Mouse (Mus musculus) heart, embryonic 11.5 days (tissue): Measurements from ENCODE around the gene Itpk1. TPM values are rescaled to one million over a fixed set of nuclear protein-coding genes. Genes with fewer than 3 reads are reported as not detected.

ENCODE experiments used
- ATAC-seq: fragments of 200-750 bp; cut with Nextera tagmentation; replicated peaks from 2 replicates; pipeline ENCODE4 v1.8.0; 2017; ENCODE audit warnings: moderate library complexity; ENCODE audit not compliant: insufficient number of reproducible peaks, low FRiP score, low TSS enrichment
- H3K27ac ChIP-seq: fragments of 300-500 bp; sonication (generic); 2 replicates; pipeline ENCODE4 v1.5.1; 2014; ENCODE audit warnings: mild to moderate bottlenecking, low read depth, low read length
- H3K27me3 ChIP-seq: fragments of 300-500 bp; sonication (generic); 2 replicates; pipeline ENCODE4 v1.6.1; 2014; ENCODE audit warnings: mild to moderate bottlenecking, low read length, mixed read lengths; ENCODE audit not compliant: control insufficient read depth, insufficient read depth
- H3K36me3 ChIP-seq: fragments of 300-500 bp; sonication (generic); 2 replicates; pipeline ENCODE4 v1.6.1; 2014; ENCODE audit warnings: mild to moderate bottlenecking, low read length, moderate library complexity, mixed read lengths; ENCODE audit not compliant: control insufficient read depth, insufficient read depth
- H3K4me1 ChIP-seq: fragments of 300-500 bp; sonication (generic); 2 replicates; pipeline ENCODE4 v1.6.1; 2014; ENCODE audit warnings: low read length; ENCODE audit not compliant: control insufficient read depth, insufficient read depth
- H3K4me2 ChIP-seq: fragments of 300-500 bp; sonication (generic); 2 replicates; pipeline ENCODE4 v1.6.1; 2014; ENCODE audit warnings: mild to moderate bottlenecking, moderate library complexity
- H3K4me3 ChIP-seq: fragments of 300-500 bp; sonication (generic); 2 replicates; pipeline ENCODE4 v1.5.1; 2014; ENCODE audit warnings: low read depth, low read length
- H3K9ac ChIP-seq: fragments of 300-500 bp; sonication (generic); 2 replicates; pipeline ENCODE4 v1.6.1; 2014; ENCODE audit warnings: mild to moderate bottlenecking, low read depth, low read length, moderate library complexity
- H3K9me3 ChIP-seq: fragments of 300-500 bp; sonication (generic); replicated peaks from 2 replicates; pipeline ENCODE4 v1.6.1; 2016; ENCODE audit warnings: low read length; ENCODE audit not compliant: control insufficient read depth
- WGBS: fragments of 180-500 bp; shearing (Covaris S2); extraction: QIAGEN DNeasy Blood & Tissue Kit; methylation state at CpG from one replicate; pipeline ENCODE4 v1.1.7; 2014; ENCODE audit not compliant: insufficient replicate concordance; 5-methylcytosine and 5-hydroxymethylcytosine counted together
- polyA plus RNA-seq: library from polyadenylated mRNA; unstranded; fragments of >200 nt; fragmentation: Nextera tagmentation; extraction: Ambion mirVana; gene quantifications from 2 replicates; pipeline ENCODE4 v1.2.1, GENCODE M21; 2014

The Itpk1 gene
- polyA plus RNA-seq, 1 experiment from 2014 or later: 3.5 TPM

DNA sequence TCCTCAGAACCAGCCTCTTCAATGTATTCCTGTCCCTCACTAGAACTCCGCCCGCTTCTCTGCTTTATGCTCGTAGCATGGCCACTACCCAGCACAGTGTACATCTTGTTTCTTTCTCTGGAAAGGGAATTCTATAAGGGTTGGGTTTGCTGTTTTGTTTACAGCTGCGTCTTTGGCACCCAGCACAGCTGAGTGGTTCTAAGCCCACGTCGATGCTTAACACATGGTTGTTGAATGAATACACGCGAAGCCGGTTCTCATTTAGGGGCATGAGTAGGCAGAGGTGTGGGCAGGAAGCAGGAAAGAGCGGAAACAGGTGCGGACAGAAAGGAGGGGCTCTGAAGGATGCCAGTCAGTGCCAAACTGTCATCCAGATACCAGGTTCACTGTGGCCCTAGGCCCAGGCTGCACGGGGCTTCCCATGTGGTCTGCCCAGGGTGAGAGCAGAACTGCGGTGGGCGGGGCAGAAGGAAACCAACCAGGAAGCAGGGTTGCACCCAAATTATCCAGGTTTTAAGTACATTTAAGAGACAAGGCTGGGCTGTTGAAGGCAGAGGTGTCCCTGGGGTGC, 150.9 kb downstream of the Itpk1 start:
- no peak; the same call in 1 of the 2 replicates for ATAC-seq

DNA sequence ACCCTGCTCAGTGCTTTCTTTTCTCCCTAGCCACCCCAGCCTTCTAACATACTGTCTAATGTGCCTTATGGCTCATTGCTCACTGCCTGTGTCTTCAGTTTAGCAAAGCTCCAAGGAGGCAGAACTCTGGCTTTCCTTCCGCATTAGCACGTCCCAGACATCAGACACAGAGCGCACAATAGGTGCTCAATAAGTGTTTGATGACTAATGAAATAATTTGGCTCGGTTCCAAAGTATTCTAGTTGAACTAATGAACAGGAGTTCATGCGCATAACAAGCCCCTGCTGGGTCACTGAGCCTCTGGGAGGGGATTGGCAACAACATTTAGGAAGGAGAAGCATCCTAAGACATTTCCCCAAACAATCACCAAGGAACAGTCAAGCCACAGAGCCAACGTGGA, 152.7 kb downstream of the Itpk1 start:
- H3K4me3 ChIP-seq: no peak overlapping the region
- H3K9ac ChIP-seq: no peak overlapping the region
- H3K27me3 ChIP-seq: peaks cover 41% of the 10 kb centered on the region
- no peaks in the 10 kb centered on the region for H3K9me3 ChIP-seq
- H3K4me1 ChIP-seq: no peaks in the 10 kb centered on the region
- H3K36me3 ChIP-seq: no peaks in the 10 kb centered on the region
- no peak for ATAC-seq
- WGBS: 68% methylated on average over 6 of the region's 6 CpGs
- no peak overlapping the region for H3K4me2 ChIP-seq
- no peak overlapping the region for H3K27ac ChIP-seq

More for the DNA sequence above, 150.9 kb downstream of the Itpk1 start:
- H3K27me3 ChIP-seq: peaks cover 41% of the 10 kb centered on the region
- 69% methylated on average over 14 of the region's 14 CpGs for WGBS
- H3K4me3 ChIP-seq: no peak overlapping the region
- H3K4me2 ChIP-seq: no peak overlapping the region
- no peaks in the 10 kb centered on the region for H3K36me3 ChIP-seq
- no peak overlapping the region for H3K9ac ChIP-seq
- no peak overlapping the region for H3K27ac ChIP-seq
- H3K4me1 ChIP-seq: no peaks in the 10 kb centered on the region
- no peaks in the 10 kb centered on the region for H3K9me3 ChIP-seq

DNA sequence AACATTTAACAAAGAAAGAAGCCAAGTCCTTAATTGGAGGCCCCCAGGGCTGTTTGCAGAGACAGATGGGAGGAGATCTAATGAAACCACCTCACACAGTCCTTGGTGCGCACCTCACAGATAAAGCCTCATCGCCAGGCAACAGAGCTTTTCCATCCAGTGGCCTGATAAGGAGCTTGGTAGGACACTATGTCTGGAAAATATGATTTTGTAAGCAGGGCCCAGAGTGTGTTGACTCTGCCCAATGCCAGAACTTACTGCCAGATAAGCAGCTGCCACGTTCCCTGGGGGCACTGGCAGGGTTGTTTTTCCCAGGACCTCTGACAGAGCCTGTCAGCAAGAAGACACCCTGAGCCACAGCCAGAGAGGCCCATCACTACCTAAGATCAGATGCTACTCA, 153.5 kb downstream of the Itpk1 start:
- Histone ChIP-seq H3K27me3 (peaks cover 41% of the 10 kb centered on the region), H3K36me3 (no peaks in the 10 kb centered on the region), H3K4me2 (no peak overlapping the region), H3K9me3 (no peaks in the 10 kb centered on the region), H3K27ac (no peak overlapping the region), H3K4me3 (no peak overlapping the region), H3K9ac (no peak overlapping the region), H3K4me1 (no peaks in the 10 kb centered on the region)
- 66% methylated on average over 3 of the region's 3 CpGs for WGBS
- ATAC-seq: no peak

DNA sequence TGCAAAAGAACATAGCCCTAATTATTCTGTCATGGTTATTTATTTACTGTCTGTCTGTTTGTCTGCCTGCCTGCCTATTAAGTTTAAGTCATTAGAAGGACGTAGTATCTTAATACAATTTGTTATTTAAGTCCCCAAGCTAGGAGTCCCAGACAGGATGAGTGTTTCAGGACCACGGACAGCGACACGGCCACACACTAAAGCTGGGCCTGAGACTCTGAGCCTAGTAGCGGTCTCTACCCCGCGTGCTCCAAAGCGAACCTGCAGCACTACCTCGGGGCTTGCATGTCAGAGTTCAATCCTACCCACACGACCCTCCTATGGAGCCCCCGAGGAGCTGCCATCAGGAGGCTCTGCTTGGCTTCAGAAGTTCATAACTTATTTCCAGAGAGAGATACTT, 154.2 kb downstream of the Itpk1 start:
- H3K4me1 ChIP-seq: no peaks in the 10 kb centered on the region
- no peak overlapping the region for H3K4me2 ChIP-seq
- no peaks in the 10 kb centered on the region for H3K36me3 ChIP-seq
- no peak overlapping the region for H3K4me3 ChIP-seq
- 3% methylated on average over 11 of the region's 11 CpGs for WGBS
- no peak for ATAC-seq
- no peak overlapping the region for H3K27ac ChIP-seq
- no peaks in the 10 kb centered on the region for H3K9me3 ChIP-seq
- peaks cover 36% of the 10 kb centered on the region for H3K27me3 ChIP-seq
- no peak overlapping the region for H3K9ac ChIP-seq

DNA sequence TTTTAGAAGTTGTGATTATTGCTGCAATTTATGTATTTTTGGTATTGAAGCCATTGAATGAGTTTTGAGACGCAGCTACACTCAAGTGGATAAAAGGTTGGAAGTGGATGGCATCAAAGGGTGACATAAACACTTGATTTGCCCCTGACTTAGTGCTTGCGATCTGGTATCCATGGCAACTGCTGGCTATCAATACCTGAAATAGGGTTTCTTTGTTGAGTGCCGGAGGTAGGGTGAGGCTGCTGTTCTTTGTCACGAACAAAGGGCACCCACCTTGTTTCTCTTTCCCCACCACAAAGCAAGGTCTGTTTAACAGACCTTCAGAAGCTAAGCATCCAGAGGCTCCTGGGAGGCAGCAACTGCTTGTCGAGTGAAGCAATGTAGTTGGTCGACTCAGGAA, 159.6 kb downstream of the Itpk1 start:
- no peaks in the 10 kb centered on the region for H3K36me3 ChIP-seq
- WGBS: 64% methylated on average over 6 of the region's 6 CpGs
- no peaks in the 10 kb centered on the region; the same call in 1 of the 2 replicates for H3K27me3 ChIP-seq
- no peaks in the 10 kb centered on the region for H3K4me1 ChIP-seq
- ATAC-seq: no peak
- no peak overlapping the region for H3K27ac ChIP-seq
- no peak overlapping the region for H3K4me2 ChIP-seq
- H3K4me3 ChIP-seq: no peak overlapping the region
- H3K9me3 ChIP-seq: no peaks in the 10 kb centered on the region
- no peak overlapping the region for H3K9ac ChIP-seq

DNA sequence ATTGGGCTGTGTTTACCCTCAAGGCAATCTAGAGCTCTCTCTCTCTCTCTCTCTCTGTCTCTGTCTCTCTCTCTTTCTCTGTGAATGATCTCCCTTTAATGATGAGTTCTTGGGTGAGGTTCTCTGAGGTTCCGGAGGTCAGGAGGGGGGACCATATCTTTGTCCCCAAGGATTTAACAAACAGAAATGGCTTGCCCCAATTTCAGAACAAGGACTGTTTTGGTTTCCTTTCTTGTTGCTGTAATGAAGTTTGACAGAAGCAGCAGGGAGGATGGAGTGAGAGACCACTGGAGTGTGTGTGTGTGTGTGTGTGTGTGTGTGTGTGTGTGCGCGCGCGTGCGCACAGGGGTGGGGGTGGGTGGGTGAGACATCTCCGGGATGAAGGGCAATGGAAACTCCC, 163.6 kb downstream of the Itpk1 start:
- ATAC-seq: no peak

DNA sequence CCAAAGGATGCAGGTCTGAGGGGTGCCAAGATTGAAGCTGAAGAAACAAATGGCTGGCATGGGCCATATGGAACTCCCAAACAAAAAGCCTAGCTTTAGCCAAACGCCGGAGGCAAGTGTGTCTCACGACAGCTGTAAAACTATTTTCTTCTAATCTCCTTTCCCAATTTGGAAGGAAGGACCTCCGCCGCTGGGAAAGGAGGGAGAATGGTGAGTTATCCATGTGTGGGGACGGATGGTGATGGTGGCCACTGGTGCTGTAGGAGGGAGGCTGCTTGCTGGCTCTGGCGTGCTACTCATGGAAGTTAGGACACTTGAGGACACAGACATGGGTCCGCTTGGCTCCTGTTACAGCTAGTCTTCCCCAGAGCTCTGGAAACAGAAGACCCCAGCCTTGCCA, 164.5 kb downstream of the Itpk1 start:
- Histone ChIP-seq H3K4me1 (no peaks in the 10 kb centered on the region), H3K27me3 (no peaks in the 10 kb centered on the region; the same call in 1 of the 2 replicates), H3K27ac (no peak overlapping the region), H3K4me3 (no peak overlapping the region), H3K9me3 (no peaks in the 10 kb centered on the region), H3K9ac (no peak overlapping the region), H3K4me2 (no peak overlapping the region), H3K36me3 (no peaks in the 10 kb centered on the region)
- 56% methylated on average over 8 of the region's 8 CpGs for WGBS
- ATAC-seq: no peak

More for the DNA sequence above, 163.6 kb downstream of the Itpk1 start:
- H3K9ac ChIP-seq: no peak overlapping the region
- WGBS: 91% methylated on average over 7 of the region's 7 CpGs
- H3K4me2 ChIP-seq: no peak overlapping the region
- H3K27me3 ChIP-seq: no peaks in the 10 kb centered on the region; the same call in 1 of the 2 replicates
- no peak overlapping the region for H3K27ac ChIP-seq
- no peaks in the 10 kb centered on the region for H3K4me1 ChIP-seq
- H3K36me3 ChIP-seq: no peaks in the 10 kb centered on the region
- H3K9me3 ChIP-seq: no peaks in the 10 kb centered on the region
- no peak overlapping the region for H3K4me3 ChIP-seq

DNA sequence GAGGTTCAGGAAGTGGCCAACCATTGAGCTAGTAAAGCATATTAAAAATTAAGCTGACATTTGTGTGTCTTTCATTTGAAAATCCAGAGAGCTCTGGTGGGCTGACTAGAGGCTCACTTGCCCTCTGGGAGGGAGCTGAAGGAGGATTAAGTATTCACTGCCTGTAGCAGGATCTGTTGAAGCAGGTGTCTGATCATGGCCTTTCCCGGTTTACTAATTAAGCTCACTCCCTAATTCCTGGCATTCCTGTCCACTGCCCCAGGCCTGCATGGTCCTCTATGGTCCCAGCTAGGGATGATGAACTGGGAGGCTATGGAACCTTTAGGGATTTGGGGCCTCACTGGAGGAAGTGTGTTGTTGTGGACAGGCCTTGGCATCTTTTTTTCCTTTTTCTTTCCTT, 168.9 kb downstream of the Itpk1 start:
- 59% methylated on average over 1 of the region's 1 CpGs for WGBS
- Histone ChIP-seq H3K27ac (no peak overlapping the region), H3K36me3 (no peaks in the 10 kb centered on the region), H3K4me1 (no peaks in the 10 kb centered on the region), H3K4me3 (no peak overlapping the region), H3K9ac (no peak overlapping the region), H3K9me3 (no peaks in the 10 kb centered on the region), H3K4me2 (no peak overlapping the region), H3K27me3 (no peaks in the 10 kb centered on the region)
- no peak for ATAC-seq

DNA sequence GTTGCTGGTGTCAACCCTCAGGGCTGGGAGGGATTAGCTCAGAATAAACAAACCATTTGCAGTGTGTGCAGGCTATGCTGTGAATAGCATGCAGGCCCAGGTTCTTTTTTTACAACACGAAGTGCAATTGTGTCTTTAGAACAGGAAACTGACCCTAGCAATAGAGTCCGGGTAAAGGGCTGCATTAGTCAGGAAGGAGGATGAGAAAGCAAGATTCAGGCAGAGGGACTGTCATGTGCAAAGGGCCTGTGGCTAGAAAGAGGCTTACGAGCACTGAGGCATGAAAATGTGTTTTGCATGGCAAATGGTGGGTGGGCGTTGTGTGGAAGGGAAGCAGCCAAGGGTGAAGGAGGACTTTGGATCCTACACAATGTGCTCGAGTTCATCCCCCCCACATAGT, 176.7 kb downstream of the Itpk1 start:
- Histone ChIP-seq H3K4me3 (no peak overlapping the region), H3K4me1 (no peaks in the 10 kb centered on the region), H3K27me3 (0 out of 2 replicates have a peak, but pooled peaks cover 3% of the 10 kb centered on the region), H3K36me3 (no peaks in the 10 kb centered on the region), H3K4me2 (no peak overlapping the region), H3K9ac (no peak overlapping the region), H3K9me3 (no peaks in the 10 kb centered on the region), H3K27ac (no peak overlapping the region)
- 75% methylated on average over 5 of the region's 5 CpGs for WGBS
- no peak for ATAC-seq
